Mouse (Mus musculus) brain, embryonic 14.5 days (tissue): Measurements from ENCODE around the gene Mdc1.

ENCODE experiments used
- CTCF ChIP-seq: fragments of 200-500 bp; IDR thresholded peaks from 2 replicates; pipeline ENCODE4 v1.5.1; 2012; ENCODE audit warnings: inconsistent platforms, mild to moderate bottlenecking, moderate library complexity, borderline replicate concordance; ENCODE audit not compliant: insufficient read depth, insufficient read length; ENCODE audit errors: extremely low read depth
- POLR2A ChIP-seq: fragments of 200-500 bp; IDR thresholded peaks from 2 replicates; pipeline ENCODE4 v1.6.1; 2012; ENCODE audit warnings: mild to moderate bottlenecking, inconsistent platforms, borderline replicate concordance; ENCODE audit not compliant: poor library complexity, insufficient read depth, insufficient read length, severe bottlenecking; ENCODE audit errors: extremely low read depth

DNA sequence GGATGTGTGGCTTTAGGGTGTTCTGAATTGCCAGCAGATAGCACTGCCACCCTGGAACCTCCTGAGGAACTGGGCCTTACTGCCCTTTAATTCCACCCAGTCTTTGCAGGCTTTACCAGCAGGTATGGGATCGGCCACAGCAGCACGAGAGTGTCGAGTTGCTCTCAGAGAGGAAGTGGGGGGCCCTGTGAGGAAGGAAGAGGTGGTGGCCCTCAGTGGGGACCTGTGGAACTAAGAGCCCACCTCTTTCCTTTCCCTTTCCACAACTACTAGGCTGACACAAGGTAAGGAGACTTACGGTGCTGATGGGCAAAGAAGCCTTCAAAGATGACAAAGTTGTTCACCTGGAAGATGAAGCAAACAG, 62.7 kb downstream of the Mdc1 start:
- no peak for TF ChIP-seq POLR2A
- no peak for TF ChIP-seq CTCF
